Mouse (Mus musculus) E14TG2a.4 (cell line): Measurements from ENCODE around the gene Slc36a2.

ENCODE experiments used
- CTCF ChIP-seq: conservative IDR thresholded peaks from 2 replicates; pipeline ENCODE4 v1.5.1; 2014; ENCODE audit warnings: low read length
- POU5F1 ChIP-seq: IDR thresholded peaks from 2 replicates; pipeline ENCODE4 v1.6.1; 2014; ENCODE audit warnings: low read length, borderline replicate concordance

DNA sequence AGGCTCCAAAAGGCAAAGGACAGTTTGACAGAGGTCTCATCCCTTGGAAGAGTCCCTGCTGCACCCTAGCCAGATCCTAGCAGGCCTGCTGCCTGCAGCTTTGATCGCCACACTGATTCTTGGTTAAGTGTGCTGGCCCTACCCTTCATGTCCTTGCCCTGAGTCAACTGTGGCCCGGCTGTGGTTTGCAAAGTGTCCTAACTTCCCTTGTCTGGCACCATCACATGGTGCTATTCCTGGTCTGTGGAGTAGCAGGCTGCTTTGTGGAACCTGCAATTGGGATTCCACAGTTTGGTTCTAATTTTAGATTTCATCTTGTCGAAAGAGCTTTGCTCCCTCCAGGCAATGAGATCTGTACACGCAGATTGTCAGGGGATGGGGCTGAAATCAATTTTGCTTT, 2.4 kb upstream of the Slc36a2 start:
- TF ChIP-seq CTCF (no peak), POU5F1 (no peak)
